Mouse (Mus musculus) MEL (cell line): ENCODE data around the gene Llgl2. TPM values are rescaled to one million over a fixed set of nuclear protein-coding genes. Genes with fewer than 3 reads are reported as not detected.

Source experiments
- DNase-seq: peaks from one replicate; pipeline ENCODE4 v3.0.0; 2011; ENCODE audit warnings: low read depth, low spot score
- H3K27ac ChIP-seq: 2 replicates; pipeline ENCODE4 v1.5.1; 2012; ENCODE audit warnings: low read depth, mild to moderate bottlenecking, control low read depth, low read length, moderate library complexity; ENCODE audit not compliant: control insufficient read depth
- H3K27me3 ChIP-seq, 2 experiments: fragments of 150-350 bp in 1 of 2; sonication (generic) in 1 of 2; 2 replicates each; pipeline ENCODE4 v1.6.1; 2012; ENCODE audit warnings: low read length in 2 of 2, mild to moderate bottlenecking in 2 of 2, improper control_type of control experiment in 1 of 2, moderate library complexity in 1 of 2; ENCODE audit not compliant: insufficient read depth in 2 of 2, control insufficient read depth in 1 of 2
- H3K36me3 ChIP-seq, 2 experiments: 2 replicates each; pipeline ENCODE4 v1.6.1; 2012 to 2014; ENCODE audit warnings: low read length in 2 of 2, improper control_type of control experiment in 1 of 2, inconsistent platforms in 1 of 2, mild to moderate bottlenecking in 1 of 2; ENCODE audit not compliant: insufficient read depth in 2 of 2, control insufficient read depth in 1 of 2
- H3K4me1 ChIP-seq, 2 experiments: fragments of 150-350 bp in 1 of 2; sonication (generic) in 1 of 2; 2 replicates each; pipeline ENCODE4 v1.6.1; 2012; ENCODE audit warnings: low read length in 2 of 2, improper control_type of control experiment in 1 of 2, mild to moderate bottlenecking in 1 of 2; ENCODE audit not compliant: insufficient read depth in 2 of 2, control insufficient read depth in 1 of 2
- H3K4me3 ChIP-seq, 2 experiments: fragments of 150-350 bp in 1 of 2; sonication (generic) in 1 of 2; 2 replicates each; pipeline ENCODE4 v1.5.1; 2012; ENCODE audit warnings: low read depth in 2 of 2, low read length in 2 of 2, mild to moderate bottlenecking in 2 of 2, moderate library complexity in 2 of 2, control low read depth in 1 of 2, improper control_type of control experiment in 1 of 2; ENCODE audit not compliant: control insufficient read depth in 1 of 2, insufficient read depth in 1 of 2
- H3K79me2 ChIP-seq: 2 replicates; pipeline ENCODE4 v1.6.1; 2012; ENCODE audit warnings: mild to moderate bottlenecking, low read length, moderate library complexity; ENCODE audit not compliant: control insufficient read depth, poor library complexity, insufficient read depth
- H3K9ac ChIP-seq: 2 replicates; pipeline ENCODE4 v1.6.1; 2012; ENCODE audit warnings: low read depth, mild to moderate bottlenecking, control low read depth, low read length, moderate library complexity; ENCODE audit not compliant: control insufficient read depth, poor library complexity, severe bottlenecking
- H3K9me3 ChIP-seq: fragments of 150-350 bp; sonication (generic); replicated peaks from 2 replicates; pipeline ENCODE4 v1.6.1; 2012; ENCODE audit warnings: mild to moderate bottlenecking, low read length, improper control_type of control experiment, moderate library complexity; ENCODE audit not compliant: insufficient read depth
- BHLHE40 ChIP-seq: IDR thresholded peaks from 2 replicates; pipeline ENCODE4 v1.6.1; 2012; ENCODE audit warnings: low read depth, mild to moderate bottlenecking, inconsistent platforms, low read length, improper control_type of control experiment, borderline replicate concordance
- CTCF ChIP-seq, 3 experiments: IDR thresholded peaks in 2 of 3; conservative IDR thresholded peaks in 1 of 3; 2 replicates each; pipeline ENCODE4 v1.5.1; 2011 to 2012; ENCODE audit warnings: low read length in 3 of 3, low read depth in 2 of 3, mild to moderate bottlenecking in 2 of 3, improper control_type of control experiment in 1 of 3, inconsistent platforms in 1 of 3, mixed read lengths in 1 of 3, moderate library complexity in 1 of 3; ENCODE audit not compliant: control insufficient read depth in 1 of 3, insufficient read depth in 1 of 3, poor library complexity in 1 of 3, severe bottlenecking in 1 of 3
- ELF1 ChIP-seq: IDR thresholded peaks from 2 replicates; pipeline ENCODE4 v1.6.1; 2014; ENCODE audit warnings: low read depth, mild to moderate bottlenecking, inconsistent platforms, low read length, improper control_type of control experiment, moderate library complexity
- ETS1 ChIP-seq: IDR thresholded peaks from 2 replicates; pipeline ENCODE4 v1.6.1; 2012; ENCODE audit warnings: low read depth, mild to moderate bottlenecking, inconsistent platforms, low read length, improper control_type of control experiment, moderate library complexity
- GABPA ChIP-seq: IDR thresholded peaks from 2 replicates; pipeline ENCODE4 v1.6.1; 2012; ENCODE audit warnings: low read depth, mild to moderate bottlenecking, inconsistent platforms, low read length, improper control_type of control experiment, moderate library complexity
- GATA1 ChIP-seq: IDR thresholded peaks from 2 replicates; pipeline ENCODE4 v1.6.1; 2011; ENCODE audit warnings: low read depth, low read length, improper control_type of control experiment
- JUND ChIP-seq: IDR thresholded peaks from 2 replicates; pipeline ENCODE4 v1.6.1; 2011; ENCODE audit warnings: low read depth, mild to moderate bottlenecking, improper control_type of control experiment, low read length
- MAZ ChIP-seq: IDR thresholded peaks from 2 replicates; pipeline ENCODE4 v1.6.1; 2012; ENCODE audit warnings: low read depth, mild to moderate bottlenecking, inconsistent platforms, low read length, improper control_type of control experiment
- MEF2A ChIP-seq: IDR thresholded peaks from 2 replicates; pipeline ENCODE4 v1.6.1; 2014; ENCODE audit warnings: low read depth, mild to moderate bottlenecking, inconsistent platforms, low read length, improper control_type of control experiment; ENCODE audit not compliant: poor library complexity, insufficient replicate concordance, severe bottlenecking; ENCODE audit errors: extremely low read depth
- RAD21 ChIP-seq: IDR thresholded peaks from 2 replicates; pipeline ENCODE4 v1.6.1; 2011; ENCODE audit warnings: mild to moderate bottlenecking, low read depth, low read length, improper control_type of control experiment
- SIN3A ChIP-seq: IDR thresholded peaks from 2 replicates; pipeline ENCODE4 v1.6.1; 2012; ENCODE audit warnings: low read length, improper control_type of control experiment, inconsistent platforms
- SMC3 ChIP-seq: IDR thresholded peaks from 2 replicates; pipeline ENCODE4 v1.6.1; 2011; ENCODE audit warnings: low read depth, low read length, improper control_type of control experiment
- ZC3H11A ChIP-seq: IDR thresholded peaks from 2 replicates; pipeline ENCODE4 v1.6.1; 2012; ENCODE audit warnings: low read depth, mild to moderate bottlenecking, inconsistent platforms, low read length, improper control_type of control experiment
- ZMIZ1 ChIP-seq: IDR thresholded peaks from 2 replicates; pipeline ENCODE4 v1.6.1; 2012; ENCODE audit warnings: low read depth, mild to moderate bottlenecking, inconsistent platforms, low read length, improper control_type of control experiment, moderate library complexity
- ZNF384 ChIP-seq: IDR thresholded peaks from 2 replicates; pipeline ENCODE4 v1.6.1; 2012; ENCODE audit warnings: low read depth, mild to moderate bottlenecking, inconsistent platforms, low read length, improper control_type of control experiment
- polyA plus RNA-seq, 2 experiments: library from polyadenylated mRNA; stranded (reverse) in 1 of 2; unstranded in 1 of 2; fragments of >175 nt in 1 of 2; fragments of >200 nt in 1 of 2; gene quantifications; 2 replicates each; pipeline versions ENCODE4 v1.2.1 to v1.2.4; 2012; ENCODE audit warnings: low replicate concordance in 2 of 2, low read depth in 1 of 2; ENCODE audit not compliant: insufficient read length in 2 of 2, insufficient read depth in 1 of 2, missing spikeins in 1 of 2
- total RNA-seq: library from RNA; depleted of rRNA; stranded (reverse); fragments of 300-350 nt; gene quantifications from 2 replicates; pipeline ENCODE4 v1.2.3, GENCODE M21; 2012

Llgl2 gene
- total and polyA plus RNA-seq, 3 experiments = 15.9 to 22.6 TPM; not detected in 1

DNA sequence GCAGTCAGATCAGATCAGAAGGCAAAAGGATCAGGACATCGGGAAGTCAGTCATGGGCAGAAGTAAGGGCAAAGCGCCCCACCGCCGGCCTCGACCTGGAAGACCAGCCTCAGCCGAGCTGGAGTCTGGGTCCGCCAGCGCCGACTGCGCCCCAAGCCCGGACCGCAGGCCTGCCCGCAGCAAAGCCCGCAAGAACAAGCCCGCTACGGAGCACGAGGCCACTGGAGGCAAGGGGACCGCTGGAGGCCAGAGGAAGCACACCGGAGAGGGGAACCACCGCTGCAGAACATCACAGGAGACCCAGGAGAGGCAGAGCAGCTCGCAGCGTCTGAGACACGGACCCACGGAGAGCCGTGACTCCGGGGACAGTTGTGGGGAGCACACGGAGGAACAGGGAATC is 34.5 kb downstream of the Llgl2 start, which contains the start of gene Myo15b:
Gene Myo15b, plus strand, starts transcription at position 53 of the 400 bp plus-strand sequence.
- Histone ChIP-seq H3K27ac (no peak within 1 kb of the TSS), H3K9ac (no peak within 1 kb of the TSS), H3K36me3 (no peaks in the 10 kb centered on the region), H3K4me1 (no peaks in the 10 kb centered on the region), H3K4me3 (no peak within 1 kb of the TSS), H3K9me3 (no peaks in the 10 kb centered on the region), H3K27me3 (no peaks in the 10 kb centered on the region), H3K79me2 (no peaks in the 10 kb centered on the region)
- no peak for DNase-seq
- TF ChIP-seq JUND (no peak), GABPA (no peak), ETS1 (no peak), MEF2A (no peak), ELF1 (no peak), BHLHE40 (no peak), GATA1 (no peak), CTCF (IDR thresholded peaks at IDR 0.05 in 2 of 3, conservative IDR thresholded peaks at IDR 0.05 in 1 of 3; ENCODE audit: control insufficient read depth in 1 of 3, insufficient read depth in 1 of 3, low read depth in 2 of 3, low read length in 3 of 3, poor library complexity in 1 of 3, severe bottlenecking in 1 of 3) (no peak), SIN3A (no peak)

DNA sequence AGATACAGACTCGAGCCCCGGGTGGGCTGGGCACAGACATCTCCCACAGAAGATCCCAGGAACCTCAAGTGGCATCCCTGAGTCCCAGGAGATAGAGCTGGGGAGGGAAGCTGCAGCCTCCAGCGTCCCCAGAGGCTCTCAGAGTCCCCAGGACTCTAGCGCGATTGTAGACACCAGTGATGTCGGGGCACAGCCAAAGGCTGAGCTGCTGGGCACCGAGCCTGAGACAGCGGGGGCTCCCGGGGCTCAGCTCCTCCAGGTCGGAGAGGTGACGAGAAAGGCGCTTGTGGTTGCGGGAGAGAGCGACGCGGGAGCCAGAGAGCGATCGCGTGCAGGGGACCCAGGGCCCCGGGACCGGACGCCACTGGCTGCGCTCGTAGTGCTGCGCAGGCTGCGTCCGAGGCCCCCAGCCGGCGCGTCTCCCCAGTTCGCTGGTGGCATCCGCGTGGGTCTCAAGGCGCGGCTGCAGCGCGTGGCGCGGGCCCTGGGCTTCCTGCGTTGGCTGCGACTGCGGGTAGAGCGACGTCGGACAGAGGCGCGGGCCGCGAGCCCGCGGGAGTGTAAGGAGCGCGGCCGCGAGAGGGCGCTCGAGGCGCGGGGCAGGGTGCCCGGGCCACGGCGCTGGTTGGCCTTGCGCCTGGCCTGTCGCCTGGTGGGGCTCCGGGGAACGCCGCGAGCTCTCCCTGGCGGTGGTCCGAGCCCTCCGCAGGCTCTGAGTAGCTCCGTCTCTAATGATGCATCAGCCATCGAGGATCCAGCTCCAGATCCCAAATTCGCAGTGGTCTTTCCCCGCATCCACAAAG is 35.5 kb downstream of the Llgl2 start:
- Histone ChIP-seq H3K4me1 (no peaks in the 10 kb centered on the region), H3K36me3 (no peaks in the 10 kb centered on the region), H3K79me2 (no peaks in the 10 kb centered on the region), H3K9ac (no peak overlapping the region), H3K4me3 (no peak overlapping the region), H3K27ac (no peak overlapping the region), H3K27me3 (no peaks in the 10 kb centered on the region), H3K9me3 (no peaks in the 10 kb centered on the region)
- TF ChIP-seq JUND (no peak), CTCF (IDR thresholded peaks at IDR 0.05 in 2 of 3, conservative IDR thresholded peaks at IDR 0.05 in 1 of 3; ENCODE audit: control insufficient read depth in 1 of 3, insufficient read depth in 1 of 3, low read depth in 2 of 3, low read length in 3 of 3, poor library complexity in 1 of 3, severe bottlenecking in 1 of 3) (peak in 1 of 3 experiments; percentile 10; a peak in 1 of 6 replicates)
- no peak for DNase-seq

DNA sequence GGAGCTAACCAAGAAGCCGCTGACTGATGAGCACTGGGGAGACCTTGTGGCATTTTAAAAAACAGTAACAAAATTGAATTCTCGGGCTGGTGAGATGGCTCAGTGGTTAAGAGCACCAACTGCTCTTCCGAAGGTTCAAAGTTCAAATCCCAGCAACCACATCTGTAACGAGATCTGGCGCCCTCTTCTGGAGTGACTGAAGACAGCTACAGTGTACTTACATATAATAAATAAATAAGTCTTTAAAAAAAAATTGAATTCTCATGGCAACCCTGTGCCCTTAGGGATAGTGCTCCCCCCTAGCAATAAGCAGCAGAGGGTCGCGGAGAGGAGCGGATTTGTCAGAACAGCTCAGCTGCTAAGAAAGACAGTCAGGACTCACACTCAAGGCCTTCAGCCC is 40.0 kb downstream of the Llgl2 start:
- Histone ChIP-seq H3K9me3 (no peaks in the 10 kb centered on the region), H3K36me3 (no peaks in the 10 kb centered on the region), H3K9ac (no peak overlapping the region), H3K27me3 (peaks cover 0 to 3% of the 10 kb centered on the region in 2 experiments; a peak in 1 of 4 replicates), H3K4me3 (no peak overlapping the region)
- DNase-seq = peak; percentile 32
- TF ChIP-seq ZMIZ1 (no peak), SMC3 (peak; percentile 56), RAD21 (peak; percentile 33), CTCF (IDR thresholded peaks at IDR 0.05 in 2 of 3, conservative IDR thresholded peaks at IDR 0.05 in 1 of 3; ENCODE audit: control insufficient read depth in 1 of 3, insufficient read depth in 1 of 3, low read depth in 2 of 3, low read length in 3 of 3, poor library complexity in 1 of 3, severe bottlenecking in 1 of 3) (peak; percentile 16 to 49 (median 19); a peak in 4 of 6 replicates), ZNF384 (peak; percentile 65), ZC3H11A (peak; percentile 34; the same call in 1 of the 2 replicates), MAZ (no peak)
- TF ChIP-seq, all 39 proteins: peak for 5
- no peaks in the 10 kb centered on the region for H3K79me2 ChIP-seq
- H3K27ac ChIP-seq = no peak overlapping the region
- no peaks in the 10 kb centered on the region for H3K4me1 ChIP-seq
